Mouse (Mus musculus) kidney, adult 8-10 months (tissue): ENCODE data around the gene Lsm7.
A peak's percentile ranks its signal among the peaks of the same experiment; 100 is the strongest.

Experiments used
- DNase-seq, 2 experiments: peaks; one replicate each; pipeline ENCODE4 v3.0.0; 2022

The Lsm7 gene

GRCm38 (mm10) chr10:80808985-80809632 is 45.9 kb downstream of the Lsm7 start:
- no peak for DNase-seq

GRCm38 (mm10) chr10:80808099-80808984 is 46.7 kb downstream of the Lsm7 start:
- DNase-seq: no peak

GRCm38 (mm10) chr10:80807057-80807627 is 47.9 kb downstream of the Lsm7 start:
- DNase-seq: peak; percentile 52 to 56

- no peak for DNase-seq
These were observed 48.5 kb downstream of the Lsm7 start for GRCm38 (mm10) chr10:80806341-80807056.

DNA sequence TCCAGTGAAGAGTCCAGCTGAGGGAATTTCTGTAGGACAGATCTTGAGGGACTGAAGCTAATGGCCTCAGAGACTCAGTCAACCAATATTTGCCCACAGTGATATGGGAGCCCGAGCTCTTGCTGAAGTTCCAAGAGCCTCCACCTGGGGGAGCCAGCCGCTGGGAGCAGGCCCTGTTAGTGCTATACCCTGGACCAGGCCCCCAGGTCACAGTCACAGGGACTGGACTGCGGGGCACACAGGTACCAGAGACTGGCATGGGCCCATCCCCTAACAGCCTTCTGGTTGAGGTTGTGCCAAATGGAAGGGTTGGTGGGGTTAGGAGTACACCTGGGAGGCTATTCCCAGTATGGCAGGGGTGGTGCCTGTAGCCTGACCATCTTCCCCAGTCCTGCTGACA is 49.1 kb downstream of the Lsm7 start:
- DNase-seq: peak in 1 of 2 experiments; percentile 79

- DNase-seq: no peak
These were observed 49.7 kb downstream of the Lsm7 start for GRCm38 (mm10) chr10:80805322-80805721.

DNA sequence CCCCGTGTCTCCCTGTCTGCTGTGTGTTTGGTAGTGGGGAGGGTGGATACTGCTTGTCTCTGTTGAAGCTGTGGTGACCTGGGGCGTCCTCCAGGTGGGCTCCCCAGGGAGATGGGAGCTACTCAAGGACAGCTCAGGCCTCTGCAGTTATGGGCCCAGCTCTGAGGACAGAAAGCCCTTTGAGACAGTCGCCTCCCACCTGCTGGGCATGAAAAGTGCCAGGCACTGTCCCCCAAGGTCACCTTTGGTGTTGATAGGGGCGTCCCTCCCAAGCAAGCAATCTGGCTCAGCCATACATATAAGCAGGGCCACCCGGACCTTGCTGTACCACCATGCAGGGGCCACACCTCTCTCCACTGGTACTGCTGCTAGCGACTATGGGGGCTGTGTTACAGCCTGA is 50.1 kb downstream of the Lsm7 start, which contains the start of gene Amh:
Amh (plus strand) TSS at position 328 of the 400 bp plus-strand sequence.
- DNase-seq: no peak

DNA sequence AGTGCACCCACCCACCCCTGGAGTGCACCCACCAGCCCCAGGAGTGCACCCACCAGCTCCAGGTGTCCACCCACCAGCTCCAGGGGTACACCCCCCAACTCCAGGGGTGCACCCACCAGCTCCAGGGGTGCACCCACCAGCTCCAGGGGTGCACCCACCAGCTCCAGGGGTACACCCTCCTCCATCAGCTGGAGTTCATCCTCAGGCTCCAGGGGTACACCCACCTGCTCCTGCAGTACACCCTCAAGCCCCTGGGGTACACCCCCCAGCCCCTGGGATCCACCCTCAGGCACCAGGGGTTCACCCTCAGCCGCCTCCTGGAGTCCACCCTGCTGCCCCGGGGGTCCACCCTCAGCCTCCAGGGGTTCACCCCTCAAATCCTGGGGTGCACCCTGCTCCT is 50.7 kb downstream of the Lsm7 start:
- DNase-seq: no peak

DNA sequence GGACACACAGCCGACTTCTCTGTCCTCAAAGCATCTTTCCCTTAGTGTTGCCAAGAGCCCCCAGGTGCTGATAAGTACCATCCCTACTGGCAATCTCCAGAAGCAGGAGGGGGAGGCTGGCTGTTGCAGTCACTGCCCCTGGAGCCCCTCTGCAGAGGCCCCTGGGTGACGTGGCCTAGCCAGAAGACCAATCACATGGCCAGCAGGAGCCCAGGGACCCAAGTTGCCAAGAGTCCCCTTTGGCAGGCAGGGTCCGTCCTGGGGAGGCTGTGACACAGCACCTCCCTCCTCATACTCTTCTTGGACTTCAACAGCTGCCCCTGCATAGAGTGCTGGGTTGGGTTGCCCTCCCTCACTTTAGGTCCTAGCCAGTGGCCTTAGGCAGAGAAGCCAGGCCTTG is 52.0 kb downstream of the Lsm7 start:
- no peak for DNase-seq
